Mouse (Mus musculus) forebrain, postnatal 0 days (tissue): ENCODE measurements around the gene Wnk1. TPM values are rescaled to one million over a fixed set of nuclear protein-coding genes. Genes with fewer than 3 reads are reported as not detected.
A peak's percentile ranks its signal among the peaks of the same experiment; 100 is the strongest.

Experiments used
- ATAC-seq: fragments of 200-750 bp; cut with Nextera tagmentation; 2 replicates; pipeline ENCODE4 v1.8.0; 2017; ENCODE audit warnings: mild to moderate bottlenecking, moderate library complexity
- DNase-seq: peaks from one replicate; pipeline ENCODE4 v3.0.0-alpha.2; 2015
- H3K27ac ChIP-seq: fragments of 300-500 bp; sonication (generic); 2 replicates; pipeline ENCODE4 v1.5.1; 2014; ENCODE audit warnings: low read depth, mild to moderate bottlenecking, antibody characterized with exemption, low read length, moderate library complexity, mixed read lengths
- H3K27me3 ChIP-seq: fragments of 300-500 bp; sonication (generic); 2 replicates; pipeline ENCODE4 v1.6.1; 2014; ENCODE audit warnings: mild to moderate bottlenecking, low read length, mixed read lengths; ENCODE audit not compliant: insufficient read depth
- H3K36me3 ChIP-seq: fragments of 300-500 bp; sonication (generic); 2 replicates; pipeline ENCODE4 v1.6.1; 2014; ENCODE audit warnings: mild to moderate bottlenecking, moderate library complexity; ENCODE audit not compliant: insufficient read depth
- H3K4me1 ChIP-seq: fragments of 300-500 bp; sonication (generic); 2 replicates; pipeline ENCODE4 v1.6.1; 2014; ENCODE audit warnings: antibody characterized with exemption; ENCODE audit not compliant: insufficient read depth
- H3K4me2 ChIP-seq: fragments of 300-500 bp; sonication (generic); 2 replicates; pipeline ENCODE4 v1.6.1; 2014; ENCODE audit warnings: low read depth, mild to moderate bottlenecking, moderate library complexity
- H3K4me3 ChIP-seq: fragments of 300-500 bp; sonication (generic); 2 replicates; pipeline ENCODE4 v1.5.1; 2014; ENCODE audit warnings: low read depth, low read length, mixed read lengths
- H3K9ac ChIP-seq: fragments of 300-500 bp; sonication (generic); 2 replicates; pipeline ENCODE4 v1.6.1; 2014; ENCODE audit warnings: mild to moderate bottlenecking
- H3K9me3 ChIP-seq: fragments of 300-500 bp; sonication (generic); 2 replicates; pipeline ENCODE4 v1.6.1; 2016; ENCODE audit warnings: low read length
- CTCF ChIP-seq: sonication (generic); IDR thresholded peaks from 2 replicates; pipeline ENCODE4 v1.5.1; 2016; ENCODE audit warnings: antibody characterized with exemption, control low read depth, low read depth
- WGBS: fragments of 180-500 bp; shearing (Covaris S2); extraction: QIAGEN DNeasy Blood & Tissue Kit; methylation state at CpG from one replicate; pipeline ENCODE4 v1.1.7; 2014; 5-methylcytosine and 5-hydroxymethylcytosine counted together
- polyA plus RNA-seq: library from polyadenylated mRNA; unstranded; fragments of >200 nt; fragmentation: Nextera tagmentation; extraction: Ambion mirVana; gene quantifications from 2 replicates; pipeline ENCODE4 v1.2.1, GENCODE M21; 2015
- total RNA-seq: library from RNA; depleted of rRNA; stranded (reverse); fragments of >200 nt; gene quantifications from 2 replicates; pipeline ENCODE4 v1.2.3, GENCODE M21; 2014

Wnk1 gene
- total and polyA plus RNA-seq, 2 experiments from 2014 or later, result 34.2 to 130 TPM

GRCm38 (mm10) chr6:119924235-119925005, 114.1 kb downstream of the Wnk1 start:
- peak; percentile 82 for ATAC-seq

DNA sequence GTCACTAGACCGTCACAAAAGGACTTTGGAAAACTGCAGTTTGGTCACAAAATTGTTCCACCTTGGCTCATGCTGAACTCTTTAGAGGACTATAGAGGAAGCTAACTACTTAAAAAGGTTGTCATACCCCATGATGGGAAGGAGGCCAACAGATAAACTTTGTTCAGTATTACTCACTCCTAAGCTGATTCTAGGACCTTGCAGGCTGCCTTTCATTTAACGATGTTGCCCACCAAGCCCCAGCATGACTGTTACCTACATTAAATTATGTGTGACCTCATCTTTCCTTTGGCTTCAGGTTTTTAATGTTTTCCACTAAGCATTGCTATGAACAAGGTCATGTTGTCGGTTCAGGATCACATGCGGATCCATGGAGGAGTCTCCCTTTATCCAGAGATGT, 115.9 kb downstream of the Wnk1 start:
- ATAC-seq (no peak), DNase-seq (no peak)
- WGBS, result 89% methylated on average over 4 of the region's 4 CpGs
- no peak overlapping the region for H3K27ac ChIP-seq
- no peak overlapping the region for H3K4me3 ChIP-seq
- H3K9ac ChIP-seq, result no peak overlapping the region
- no peak for TF ChIP-seq CTCF
- no peak overlapping the region for H3K4me2 ChIP-seq
- H3K4me1 ChIP-seq, result no peaks in the 10 kb centered on the region
- no peaks in the 10 kb centered on the region for H3K27me3 ChIP-seq
- peaks cover 80% of the 10 kb centered on the region for H3K36me3 ChIP-seq
- no peaks in the 10 kb centered on the region for H3K9me3 ChIP-seq

More at GRCm38 (mm10) chr6:119924235-119925005, 114.1 kb downstream of the Wnk1 start:
- 40% methylated on average over 4 of the region's 4 CpGs for WGBS
- Histone ChIP-seq H3K4me3 (no peak overlapping the region), H3K4me2 (no peak overlapping the region), H3K9ac (no peak overlapping the region), H3K4me1 (no peaks in the 10 kb centered on the region), H3K27ac (no peak overlapping the region), H3K27me3 (no peaks in the 10 kb centered on the region), H3K9me3 (no peaks in the 10 kb centered on the region), H3K36me3 (peaks cover 80% of the 10 kb centered on the region)
- TF ChIP-seq CTCF, result peak; percentile 72
- DNase-seq, result peak; percentile 67

DNA sequence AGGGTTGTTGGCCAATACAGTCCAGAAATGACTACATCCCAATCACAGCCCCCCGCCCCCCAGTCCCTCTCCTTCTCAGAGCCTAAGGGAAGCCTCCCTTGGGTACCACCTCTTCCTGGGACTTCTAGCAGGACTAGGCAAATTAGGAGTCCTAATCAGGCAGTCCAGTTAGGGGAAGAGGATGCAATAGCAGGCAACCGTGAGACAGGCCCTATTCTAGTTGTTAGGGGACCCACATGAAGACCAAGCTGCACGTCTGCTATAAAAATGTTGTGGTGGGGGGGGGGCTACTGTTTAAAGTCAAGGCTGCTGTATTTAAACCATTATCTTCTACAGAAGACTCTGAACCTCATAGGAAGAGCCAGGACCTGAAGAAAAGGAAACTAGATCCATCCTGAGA, 116.3 kb downstream of the Wnk1 start:
- ATAC-seq (no peak), DNase-seq (no peak)
- H3K27me3 ChIP-seq, result no peaks in the 10 kb centered on the region
- H3K4me2 ChIP-seq, result no peak overlapping the region
- H3K4me3 ChIP-seq, result no peak overlapping the region
- no peak for TF ChIP-seq CTCF
- 82% methylated on average over 3 of the region's 3 CpGs for WGBS
- no peak overlapping the region for H3K27ac ChIP-seq
- no peak overlapping the region for H3K9ac ChIP-seq
- peaks cover 78% of the 10 kb centered on the region for H3K36me3 ChIP-seq
- no peaks in the 10 kb centered on the region for H3K9me3 ChIP-seq
- H3K4me1 ChIP-seq, result no peaks in the 10 kb centered on the region

DNA sequence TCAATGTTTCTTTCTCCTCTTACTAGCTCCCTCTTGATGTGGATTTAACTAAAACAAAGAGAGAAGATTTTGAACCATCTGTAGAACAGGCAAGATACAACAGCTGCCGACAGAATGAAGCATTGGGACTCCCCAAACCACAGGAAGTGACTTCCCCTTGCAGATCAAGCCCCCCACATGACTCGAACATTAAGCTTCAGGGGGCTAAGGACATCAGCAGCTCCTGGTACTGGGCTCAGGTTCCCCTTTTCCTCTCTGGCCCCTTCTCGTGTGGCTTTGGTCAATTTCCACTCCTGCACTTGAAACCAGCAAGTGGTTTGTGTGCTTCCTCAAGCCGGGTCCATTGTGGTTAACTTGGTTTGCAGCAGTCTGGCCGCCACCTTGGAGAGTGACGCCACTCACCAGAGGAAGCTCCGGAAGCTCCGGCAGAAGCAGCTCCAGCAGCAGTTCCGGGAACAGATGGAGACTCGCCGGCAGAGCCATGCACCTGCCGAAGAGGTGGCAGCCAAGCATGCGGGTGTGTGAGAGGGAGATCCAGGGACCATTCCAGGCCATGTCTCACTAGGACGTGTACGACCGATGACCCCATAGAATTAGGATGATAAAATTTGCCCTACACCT, 119.8 kb downstream of the Wnk1 start:
- Histone ChIP-seq H3K4me3 (no peak overlapping the region), H3K9me3 (no peaks in the 10 kb centered on the region), H3K4me2 (no peak overlapping the region), H3K4me1 (no peaks in the 10 kb centered on the region), H3K27ac (no peak overlapping the region), H3K9ac (no peak overlapping the region), H3K36me3 (peaks cover 67% of the 10 kb centered on the region), H3K27me3 (no peaks in the 10 kb centered on the region)
- no peak for TF ChIP-seq CTCF
- no peak for DNase-seq
- no peak for ATAC-seq
- WGBS, result 85% methylated on average over 16 of the region's 16 CpGs

GRCm38 (mm10) chr6:119915710-119916109, 122.8 kb downstream of the Wnk1 start:
- H3K36me3 ChIP-seq, result peaks cover 60% of the 10 kb centered on the region
- 90% methylated on average over 5 of the region's 5 CpGs for WGBS
- H3K4me3 ChIP-seq, result no peak overlapping the region
- no peaks in the 10 kb centered on the region for H3K4me1 ChIP-seq
- no peak overlapping the region for H3K27ac ChIP-seq
- no peaks in the 10 kb centered on the region for H3K27me3 ChIP-seq
- DNase-seq (no peak), ATAC-seq (no peak)
- no peak for TF ChIP-seq CTCF
- no peak overlapping the region for H3K9ac ChIP-seq
- H3K4me2 ChIP-seq, result no peak overlapping the region
- no peaks in the 10 kb centered on the region for H3K9me3 ChIP-seq

DNA sequence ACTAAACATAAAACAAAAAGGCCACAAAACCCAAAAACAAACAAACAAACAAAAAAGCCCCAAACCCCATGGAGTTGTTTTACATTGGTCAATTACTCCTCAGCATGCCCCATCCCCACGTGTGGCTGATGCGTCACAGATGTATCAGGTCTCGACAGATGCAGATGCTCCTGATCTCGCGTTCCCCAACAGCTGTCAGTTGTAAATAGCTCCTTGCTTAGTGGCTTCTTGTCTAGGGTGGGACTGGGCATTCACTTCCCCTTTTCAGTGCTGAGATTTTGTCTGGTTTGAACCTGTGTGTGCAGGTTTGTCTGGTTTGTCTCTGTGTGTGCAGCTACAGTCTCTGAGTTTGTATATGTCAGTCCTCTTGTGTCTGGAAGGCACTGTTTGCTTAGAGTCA, 126.4 kb downstream of the Wnk1 start:
- no peak for TF ChIP-seq CTCF
- H3K9me3 ChIP-seq, result no peaks in the 10 kb centered on the region
- DNase-seq, result no peak
- H3K4me1 ChIP-seq, result no peaks in the 10 kb centered on the region
- no peak overlapping the region for H3K4me3 ChIP-seq
- H3K27ac ChIP-seq, result no peak overlapping the region
- peaks cover 31% of the 10 kb centered on the region for H3K36me3 ChIP-seq
- no peaks in the 10 kb centered on the region for H3K27me3 ChIP-seq
- no peak overlapping the region for H3K4me2 ChIP-seq
- no peak for ATAC-seq
- 86% methylated on average over 5 of the region's 5 CpGs for WGBS
- H3K9ac ChIP-seq, result no peak overlapping the region

GRCm38 (mm10) chr6:119905461-119905860, 133.0 kb downstream of the Wnk1 start:
- H3K36me3 ChIP-seq, result no peaks in the 10 kb centered on the region
- TF ChIP-seq CTCF, result no peak
- DNase-seq (no peak), ATAC-seq (no peak)
- H3K9ac ChIP-seq, result no peak overlapping the region
- no peak overlapping the region for H3K27ac ChIP-seq
- H3K4me1 ChIP-seq, result peaks cover 6% of the 10 kb centered on the region; the same call in 1 of the 2 replicates
- no peaks in the 10 kb centered on the region for H3K27me3 ChIP-seq
- 82% methylated on average over 5 of the region's 5 CpGs for WGBS
- H3K4me2 ChIP-seq, result no peak overlapping the region
- H3K9me3 ChIP-seq, result no peaks in the 10 kb centered on the region
- H3K4me3 ChIP-seq, result no peak overlapping the region
